Mouse (Mus musculus): ENCODE measurements around the gene U2surp. TPM values are rescaled to one million over a fixed set of nuclear protein-coding genes. Genes with fewer than 3 reads are reported as not detected.

The U2surp gene
- polyA plus RNA-seq, 1 experiment from 2014 or later: 122 TPM

GRCm38 (mm10) chr9:95550856-95551774 is 39.3 kb upstream of the U2surp start:
- no peak overlapping the region for H3K27ac ChIP-seq
- H3K9me3 ChIP-seq: no peaks in the 10 kb centered on the region
- H3K9ac ChIP-seq: no peak overlapping the region
- no peaks in the 10 kb centered on the region for H3K36me3 ChIP-seq
- H3K27me3 ChIP-seq: peaks cover 6% of the 10 kb centered on the region
- WGBS: 62% methylated on average over 9 of the region's 9 CpGs
- H3K4me3 ChIP-seq: no peak overlapping the region
- no peak overlapping the region for H3K4me2 ChIP-seq
- no peaks in the 10 kb centered on the region for H3K4me1 ChIP-seq
- no peak for ATAC-seq (ENCODE audit: insufficient number of reproducible peaks, low FRiP score, low TSS enrichment, low read depth)

GRCm38 (mm10) chr9:95549626-95550411 is 38.0 kb upstream of the U2surp start:
- 69% methylated on average over 15 of the region's 15 CpGs for WGBS
- no peak for ATAC-seq (ENCODE audit: insufficient number of reproducible peaks, low FRiP score, low TSS enrichment, low read depth)
- no peak overlapping the region for H3K4me3 ChIP-seq
- no peaks in the 10 kb centered on the region for H3K9me3 ChIP-seq
- no peaks in the 10 kb centered on the region for H3K4me1 ChIP-seq
- no peak overlapping the region for H3K4me2 ChIP-seq
- H3K27ac ChIP-seq: no peak overlapping the region
- H3K9ac ChIP-seq: no peak overlapping the region
- no peaks in the 10 kb centered on the region for H3K36me3 ChIP-seq
- H3K27me3 ChIP-seq: no peaks in the 10 kb centered on the region; the same call in 1 of the 2 replicates

- Histone ChIP-seq H3K4me1 (no peaks in the 10 kb centered on the region), H3K4me2 (no peak overlapping the region), H3K4me3 (no peak overlapping the region), H3K27ac (no peak overlapping the region), H3K9ac (no peak overlapping the region), H3K27me3 (no peaks in the 10 kb centered on the region; the same call in 1 of the 2 replicates), H3K9me3 (no peaks in the 10 kb centered on the region), H3K36me3 (no peaks in the 10 kb centered on the region)
- WGBS: 52% methylated on average over 7 of the region's 7 CpGs
- no peak for ATAC-seq (ENCODE audit: insufficient number of reproducible peaks, low FRiP score, low TSS enrichment, low read depth)
These were observed 34.9 kb upstream of the U2surp start for GRCm38 (mm10) chr9:95546679-95547078.

- H3K36me3 ChIP-seq: no peaks in the 10 kb centered on the region
- no peak for ATAC-seq (ENCODE audit: insufficient number of reproducible peaks, low FRiP score, low TSS enrichment, low read depth)
- H3K4me3 ChIP-seq: no peak overlapping the region
- no peak overlapping the region for H3K9ac ChIP-seq
- no peak overlapping the region for H3K4me2 ChIP-seq
- no peaks in the 10 kb centered on the region; the same call in 1 of the 2 replicates for H3K27me3 ChIP-seq
- H3K27ac ChIP-seq: no peak overlapping the region
- 93% methylated on average over 4 of the region's 4 CpGs for WGBS
- H3K4me1 ChIP-seq: no peaks in the 10 kb centered on the region
- no peaks in the 10 kb centered on the region for H3K9me3 ChIP-seq
These were observed 32.8 kb upstream of the U2surp start for GRCm38 (mm10) chr9:95544598-95544997.

DNA sequence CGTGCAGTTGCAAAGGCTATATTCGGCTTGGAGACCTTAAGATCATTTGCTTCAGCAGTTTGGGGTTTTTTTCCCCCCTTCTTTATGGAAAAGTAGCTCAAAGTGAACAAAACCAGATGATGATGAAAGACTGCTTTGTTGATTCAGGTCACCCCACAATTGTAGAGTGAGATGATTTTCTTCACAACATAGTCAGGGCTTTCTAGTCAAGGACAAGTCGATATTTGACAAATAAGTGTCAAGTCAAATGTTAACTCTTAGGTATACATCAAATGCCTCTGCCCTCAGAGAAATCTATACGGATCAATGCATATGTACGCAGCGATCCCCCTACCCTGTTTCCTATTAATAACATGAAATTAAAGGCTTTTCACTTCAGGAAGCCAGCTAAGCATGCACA is 30.7 kb upstream of the U2surp start:
- no peaks in the 10 kb centered on the region for H3K9me3 ChIP-seq
- no peaks in the 10 kb centered on the region for H3K27me3 ChIP-seq
- H3K4me2 ChIP-seq: no peak overlapping the region
- 72% methylated on average over 6 of the region's 6 CpGs for WGBS
- no peaks in the 10 kb centered on the region for H3K4me1 ChIP-seq
- H3K27ac ChIP-seq: no peak overlapping the region
- no peak for ATAC-seq (ENCODE audit: insufficient number of reproducible peaks, low FRiP score, low TSS enrichment, low read depth)
- H3K36me3 ChIP-seq: no peaks in the 10 kb centered on the region
- no peak overlapping the region for H3K9ac ChIP-seq
- no peak overlapping the region for H3K4me3 ChIP-seq

GRCm38 (mm10) chr9:95541650-95542432 is 30.0 kb upstream of the U2surp start:
- Histone ChIP-seq H3K36me3 (no peaks in the 10 kb centered on the region), H3K27me3 (no peaks in the 10 kb centered on the region), H3K9ac (no peak overlapping the region), H3K4me2 (no peak overlapping the region), H3K4me3 (no peak overlapping the region), H3K4me1 (no peaks in the 10 kb centered on the region), H3K9me3 (no peaks in the 10 kb centered on the region), H3K27ac (no peak overlapping the region)
- WGBS: 66% methylated on average over 15 of the region's 15 CpGs
- ATAC-seq (ENCODE audit: insufficient number of reproducible peaks, low FRiP score, low TSS enrichment, low read depth): no peak

- H3K36me3 ChIP-seq: no peaks in the 10 kb centered on the region
- ATAC-seq (ENCODE audit: insufficient number of reproducible peaks, low FRiP score, low TSS enrichment, low read depth): no peak
These were observed 29.4 kb upstream of the U2surp start for GRCm38 (mm10) chr9:95541208-95541607.

DNA sequence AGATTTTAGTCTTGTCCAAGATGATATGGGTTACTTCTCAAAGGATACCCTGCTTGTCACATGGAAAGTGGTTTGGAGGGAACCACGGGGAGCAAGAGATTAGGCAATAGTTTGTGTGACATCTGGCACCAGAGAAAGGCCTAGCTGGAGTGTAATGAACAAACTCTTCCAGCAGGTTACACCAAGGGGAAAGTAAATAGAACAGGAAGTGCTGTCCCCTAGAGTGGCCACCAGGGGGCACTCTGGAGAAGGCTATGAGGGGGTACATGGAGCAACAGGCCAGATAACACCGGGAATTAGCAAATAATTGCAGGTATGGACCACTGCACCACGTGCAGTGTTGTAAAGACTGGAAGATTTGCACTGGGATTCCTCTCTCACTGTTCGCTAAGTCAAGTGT is 28.7 kb upstream of the U2surp start:
- Histone ChIP-seq H3K36me3 (no peaks in the 10 kb centered on the region), H3K9ac (no peak overlapping the region), H3K4me2 (no peak overlapping the region), H3K27me3 (no peaks in the 10 kb centered on the region), H3K4me3 (no peak overlapping the region), H3K4me1 (no peaks in the 10 kb centered on the region), H3K27ac (no peak overlapping the region), H3K9me3 (no peaks in the 10 kb centered on the region)
- no peak for ATAC-seq (ENCODE audit: insufficient number of reproducible peaks, low FRiP score, low TSS enrichment, low read depth)
- 63% methylated on average over 4 of the region's 4 CpGs for WGBS

More at GRCm38 (mm10) chr9:95541208-95541607, 29.4 kb upstream of the U2surp start:
- Histone ChIP-seq H3K27me3 (no peaks in the 10 kb centered on the region), H3K27ac (no peak overlapping the region), H3K4me2 (no peak overlapping the region), H3K9me3 (no peaks in the 10 kb centered on the region), H3K4me1 (no peaks in the 10 kb centered on the region), H3K4me3 (no peak overlapping the region), H3K9ac (no peak overlapping the region)

DNA sequence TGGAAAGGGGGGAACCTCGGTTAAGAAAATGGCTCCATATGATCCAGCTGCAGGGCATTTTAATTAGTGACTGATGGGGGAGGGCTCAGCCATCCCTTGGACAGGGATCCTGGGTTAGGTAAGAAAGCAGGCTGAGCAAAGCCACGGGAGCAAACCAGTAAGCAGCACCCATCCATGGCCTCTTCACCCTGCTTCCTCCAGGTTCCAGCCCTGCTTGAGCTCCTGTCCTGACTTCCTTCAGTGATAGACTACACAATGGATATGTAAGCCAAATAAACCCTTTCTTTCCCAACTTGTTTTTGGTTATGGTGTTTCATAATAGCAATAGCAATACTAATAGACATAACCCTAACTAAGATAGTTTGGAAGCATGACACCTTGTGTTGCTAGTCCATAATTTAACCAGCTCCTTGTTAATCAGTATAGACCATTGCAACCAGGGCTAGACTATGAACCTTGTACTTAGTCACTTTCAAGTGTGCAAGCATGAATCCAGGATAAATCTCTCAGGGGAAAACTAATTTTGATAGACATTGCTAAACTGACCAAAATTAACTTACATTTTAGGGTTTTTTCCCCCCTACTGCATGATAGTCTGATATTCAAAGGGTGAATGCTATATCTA is 27.5 kb upstream of the U2surp start:
- Histone ChIP-seq H3K27me3 (no peaks in the 10 kb centered on the region), H3K27ac (no peak overlapping the region), H3K4me2 (no peak overlapping the region), H3K4me3 (no peak overlapping the region), H3K36me3 (no peaks in the 10 kb centered on the region), H3K4me1 (no peaks in the 10 kb centered on the region), H3K9ac (no peak overlapping the region), H3K9me3 (no peaks in the 10 kb centered on the region)
- no peak for ATAC-seq (ENCODE audit: insufficient number of reproducible peaks, low FRiP score, low TSS enrichment, low read depth)
- WGBS: 53% methylated on average over 2 of the region's 2 CpGs

DNA sequence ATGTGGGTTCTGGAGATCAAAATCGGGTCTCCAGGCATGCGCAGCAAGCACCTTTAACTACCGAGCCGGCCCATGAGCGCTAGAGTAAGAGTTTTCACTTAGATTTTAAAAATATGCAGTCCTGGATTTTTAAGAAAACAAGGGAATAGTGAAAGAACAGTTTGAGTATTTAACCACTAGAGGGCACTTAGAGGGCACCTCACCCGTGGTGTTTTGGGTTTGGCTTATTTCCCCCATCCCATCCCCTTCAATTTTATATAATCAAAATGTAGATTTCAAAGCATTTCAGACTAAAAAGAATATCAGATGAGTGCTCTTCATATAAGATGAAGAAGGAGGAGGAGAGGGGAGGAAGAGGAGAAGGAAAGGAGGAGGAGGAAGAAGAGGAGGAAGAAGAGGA is 22.0 kb upstream of the U2surp start:
- no peaks in the 10 kb centered on the region for H3K9me3 ChIP-seq
- 35% methylated on average over 6 of the region's 6 CpGs for WGBS
- no peaks in the 10 kb centered on the region for H3K4me1 ChIP-seq
- no peak overlapping the region for H3K27ac ChIP-seq
- no peak overlapping the region for H3K4me2 ChIP-seq
- no peak overlapping the region for H3K9ac ChIP-seq
- no peak overlapping the region for H3K4me3 ChIP-seq
- ATAC-seq (ENCODE audit: insufficient number of reproducible peaks, low FRiP score, low TSS enrichment, low read depth): no peak
- H3K27me3 ChIP-seq: no peaks in the 10 kb centered on the region
- H3K36me3 ChIP-seq: no peaks in the 10 kb centered on the region

- H3K4me1 ChIP-seq: no peaks in the 10 kb centered on the region
- H3K4me3 ChIP-seq: no peak overlapping the region
- 68% methylated on average over 3 of the region's 3 CpGs for WGBS
- H3K9ac ChIP-seq: no peak overlapping the region
- H3K27ac ChIP-seq: no peak overlapping the region
- no peak overlapping the region for H3K4me2 ChIP-seq
- H3K27me3 ChIP-seq: no peaks in the 10 kb centered on the region
- H3K9me3 ChIP-seq: no peaks in the 10 kb centered on the region
- H3K36me3 ChIP-seq: no peaks in the 10 kb centered on the region
- ATAC-seq (ENCODE audit: insufficient number of reproducible peaks, low FRiP score, low TSS enrichment, low read depth): no peak
These were observed 19.3 kb upstream of the U2surp start for GRCm38 (mm10) chr9:95531144-95531543.
